Mouse (Mus musculus): ENCODE data around the gene Il22. TPM values are rescaled to one million over a fixed set of nuclear protein-coding genes. Genes with fewer than 3 reads are reported as not detected.
"Not testable (repeated sequence)": the region's sequence is repeated elsewhere in the genome, so short reads cannot be mapped to it uniquely, and the experiment has no call there.

Gene Il22
- polyA plus RNA-seq (2014; fragmentation: Nextera tagmentation; extraction: Ambion mirVana), result not detected in 2 replicates

- H3K4me1 ChIP-seq (ENCODE audit: insufficient read depth), result no peaks in the 10 kb centered on the region
- no peak within 1 kb of the TSS for H3K4me3 ChIP-seq (ENCODE audit: low read depth, low read length)
- no peak within 1 kb of the TSS for H3K9ac ChIP-seq
- no peak for TF ChIP-seq CTCF (IDR thresholded peaks at IDR 0.05; ENCODE audit: low read depth)
- H3K27me3 ChIP-seq (ENCODE audit: insufficient read depth, low read length), result no peaks in the 10 kb centered on the region
- no peak within 1 kb of the TSS for H3K27ac ChIP-seq (ENCODE audit: low read depth)
- DNase-seq (no peak), ATAC-seq (ENCODE audit: insufficient read depth) (no peak)
- H3K4me2 ChIP-seq, result no peak within 1 kb of the TSS
- H3K36me3 ChIP-seq (ENCODE audit: insufficient read depth), result no peaks in the 10 kb centered on the region
- H3K9me3 ChIP-seq (ENCODE audit: low read depth, low read length), result no peaks in the 10 kb centered on the region
- 81% methylated on average over 4 of the region's 4 CpGs for WGBS
Measured at GRCm38 (mm10) chr10:118204642-118205041, at the start of gene Il22. Gene Il22 (plus strand): TSS chr10:118204942.

- ATAC-seq (ENCODE audit: insufficient read depth), result no peak
- no peak overlapping the region for H3K4me2 ChIP-seq
- H3K9me3 ChIP-seq (ENCODE audit: low read depth, low read length), result no peaks in the 10 kb centered on the region
- DNase-seq, result peak; percentile 81
- no peak overlapping the region for H3K9ac ChIP-seq
- no peaks in the 10 kb centered on the region for H3K27me3 ChIP-seq (ENCODE audit: insufficient read depth, low read length)
- peaks cover 50% of the 10 kb centered on the region for H3K36me3 ChIP-seq (ENCODE audit: insufficient read depth)
- no peak; the same call in 1 of the 2 replicates for TF ChIP-seq CTCF (IDR thresholded peaks at IDR 0.05; ENCODE audit: low read depth)
- no peaks in the 10 kb centered on the region for H3K4me1 ChIP-seq (ENCODE audit: insufficient read depth)
- no peak overlapping the region for H3K27ac ChIP-seq (ENCODE audit: low read depth)
- H3K4me3 ChIP-seq (ENCODE audit: low read depth, low read length), result no peak overlapping the region
Measured at GRCm38 (mm10) chr10:118155932-118156331, 48.8 kb upstream of the Il22 start.

GRCm38 (mm10) chr10:118161131-118161530, 43.6 kb upstream of the Il22 start:
- 65% methylated on average over 2 of the region's 2 CpGs for whole genome bisulfite sequencing
- H3K4me1 ChIP-seq (ENCODE audit: insufficient read depth), result no peaks in the 10 kb centered on the region
- no peak overlapping the region for H3K27ac ChIP-seq (ENCODE audit: low read depth)
- no peaks in the 10 kb centered on the region for H3K27me3 ChIP-seq (ENCODE audit: insufficient read depth, low read length)
- H3K9ac ChIP-seq, result no peak overlapping the region
- no peaks in the 10 kb centered on the region for H3K9me3 ChIP-seq (ENCODE audit: low read depth, low read length)
- ATAC-seq (ENCODE audit: insufficient read depth), result peak; percentile 85
- no peak overlapping the region for H3K4me2 ChIP-seq
- H3K36me3 ChIP-seq (ENCODE audit: insufficient read depth), result peaks cover 65% of the 10 kb centered on the region
- no peak for TF ChIP-seq CTCF (IDR thresholded peaks at IDR 0.05; ENCODE audit: low read depth)
- no peak overlapping the region for H3K4me3 ChIP-seq (ENCODE audit: low read depth, low read length)
- peak; percentile 84 for DNase-seq

GRCm38 (mm10) chr10:118169212-118169611, 35.5 kb upstream of the Il22 start:
- 70% methylated on average over 12 of the region's 12 CpGs for WGBS
- no peak for ATAC-seq (ENCODE audit: insufficient read depth)
- Histone ChIP-seq H3K36me3 (ENCODE audit: insufficient read depth) (peaks cover 28% of the 10 kb centered on the region), H3K4me2 (no peak overlapping the region), H3K27me3 (ENCODE audit: insufficient read depth, low read length) (no peaks in the 10 kb centered on the region), H3K4me1 (ENCODE audit: insufficient read depth) (no peaks in the 10 kb centered on the region), H3K4me3 (ENCODE audit: low read depth, low read length) (no peak overlapping the region), H3K9ac (no peak overlapping the region), H3K9me3 (ENCODE audit: low read depth, low read length) (no peaks in the 10 kb centered on the region), H3K27ac (ENCODE audit: low read depth) (no peak overlapping the region)
- DNase-seq, result no peak
- no peak for TF ChIP-seq CTCF (IDR thresholded peaks at IDR 0.05; ENCODE audit: low read depth)

GRCm38 (mm10) chr10:118172416-118172815, 32.3 kb upstream of the Il22 start:
- no peak overlapping the region for H3K4me2 ChIP-seq
- TF ChIP-seq CTCF (IDR thresholded peaks at IDR 0.05; ENCODE audit: low read depth), result no peak
- DNase-seq (no peak), ATAC-seq (ENCODE audit: insufficient read depth) (no peak)
- no peak overlapping the region for H3K27ac ChIP-seq (ENCODE audit: low read depth)
- H3K4me1 ChIP-seq (ENCODE audit: insufficient read depth), result no peaks in the 10 kb centered on the region
- no peaks in the 10 kb centered on the region for H3K27me3 ChIP-seq (ENCODE audit: insufficient read depth, low read length)
- H3K9ac ChIP-seq, result no peak overlapping the region
- 0 out of 2 replicates have a peak, but pooled peaks cover 3% of the 10 kb centered on the region for H3K36me3 ChIP-seq (ENCODE audit: insufficient read depth)
- WGBS, result 73% methylated on average over 8 of the region's 8 CpGs
- no peaks in the 10 kb centered on the region for H3K9me3 ChIP-seq (ENCODE audit: low read depth, low read length)
- no peak overlapping the region for H3K4me3 ChIP-seq (ENCODE audit: low read depth, low read length)

GRCm38 (mm10) chr10:118172876-118173275, 31.9 kb upstream of the Il22 start:
- 94% methylated on average over 3 of the region's 3 CpGs for WGBS
- no peak for DNase-seq

GRCm38 (mm10) chr10:118175542-118175941, 29.2 kb upstream of the Il22 start:
- not testable (repeated sequence) for H3K9me3 ChIP-seq (ENCODE audit: low read depth, low read length); H3K4me3 ChIP-seq (ENCODE audit: low read depth, low read length); H3K4me1 ChIP-seq (ENCODE audit: insufficient read depth); ATAC-seq (ENCODE audit: insufficient read depth); H3K9ac ChIP-seq; H3K27me3 ChIP-seq (ENCODE audit: insufficient read depth, low read length); DNase-seq; H3K36me3 ChIP-seq (ENCODE audit: insufficient read depth); H3K4me2 ChIP-seq; H3K27ac ChIP-seq (ENCODE audit: low read depth)
- WGBS, result 79% methylated on average over 4 of the region's 4 CpGs

More at GRCm38 (mm10) chr10:118172876-118173275, 31.9 kb upstream of the Il22 start:
- no peak for TF ChIP-seq CTCF (IDR thresholded peaks at IDR 0.05; ENCODE audit: low read depth)
- Histone ChIP-seq H3K4me2 (no peak overlapping the region), H3K9me3 (ENCODE audit: low read depth, low read length) (no peaks in the 10 kb centered on the region), H3K36me3 (ENCODE audit: insufficient read depth) (0 out of 2 replicates have a peak, but pooled peaks cover 3% of the 10 kb centered on the region), H3K4me3 (ENCODE audit: low read depth, low read length) (no peak overlapping the region), H3K27ac (ENCODE audit: low read depth) (no peak overlapping the region), H3K27me3 (ENCODE audit: insufficient read depth, low read length) (no peaks in the 10 kb centered on the region), H3K9ac (no peak overlapping the region), H3K4me1 (ENCODE audit: insufficient read depth) (no peaks in the 10 kb centered on the region)
- ATAC-seq (ENCODE audit: insufficient read depth), result no peak

- no peak for ATAC-seq (ENCODE audit: insufficient read depth)
- no peaks in the 10 kb centered on the region for H3K9me3 ChIP-seq (ENCODE audit: low read depth, low read length)
- 78% methylated on average over 10 of the region's 10 CpGs for WGBS
- H3K4me3 ChIP-seq (ENCODE audit: low read depth, low read length), result no peak overlapping the region
- no peaks in the 10 kb centered on the region for H3K36me3 ChIP-seq (ENCODE audit: insufficient read depth)
- DNase-seq, result peak; percentile 3
- H3K4me2 ChIP-seq, result no peak overlapping the region
- H3K27ac ChIP-seq (ENCODE audit: low read depth), result no peak overlapping the region
- no peaks in the 10 kb centered on the region for H3K4me1 ChIP-seq (ENCODE audit: insufficient read depth)
- TF ChIP-seq CTCF (IDR thresholded peaks at IDR 0.05; ENCODE audit: low read depth), result no peak
- H3K9ac ChIP-seq, result no peak overlapping the region
- no peaks in the 10 kb centered on the region for H3K27me3 ChIP-seq (ENCODE audit: insufficient read depth, low read length)
Measured at GRCm38 (mm10) chr10:118178735-118179151, 26.0 kb upstream of the Il22 start.

Measured in lung, embryonic 14.5 days (tissue).